ENCODE assay signal across 22 mouse cellular contexts in the genomic region with DNA sequence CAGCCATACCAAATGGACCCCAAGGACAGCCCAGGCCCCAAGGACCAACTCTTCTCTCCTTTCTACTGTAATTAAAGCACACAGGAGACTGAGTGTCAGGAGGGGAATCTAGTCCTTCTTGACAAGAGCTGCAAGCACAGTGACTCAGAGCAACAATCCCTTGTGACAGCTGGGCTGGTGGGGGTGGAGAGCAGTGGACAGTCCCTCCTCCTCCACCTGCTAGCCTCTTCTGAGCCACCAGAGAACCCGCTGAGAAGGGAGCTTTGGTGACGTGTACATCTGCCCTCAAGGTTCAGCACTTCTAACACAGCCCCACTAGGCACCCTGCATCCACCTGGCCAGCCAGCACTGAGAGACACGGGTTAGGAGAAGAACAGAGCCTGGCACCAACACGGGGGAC.
DNase-seq lines count a peak whose midpoint lies in the region; ATAC-seq and TF ChIP-seq lines count a peak whose summit lies in the region.
"Had no signal": no experiment of that assay in that cellular context is flagged by ENCODE, and none has a peak within 500 bp of the region (broad histone marks: within the 10 kb centered on the region; RNA-seq: fewer than 3 reads in every experiment).

No protein-coding gene starts in this region.

- TF ChIP-seq CTCF in hindbrain, postnatal 0 days (IDR thresholded peaks at IDR 0.05; ENCODE audit: low read depth) = no peak

- H3K4me3 ChIP-seq in hindbrain, postnatal 0 days (ENCODE audit: low read length) = no peak overlapping the region
- H3K4me3 ChIP-seq in hindbrain, embryonic 13.5 days = no peak overlapping the region
- no peak overlapping the region for H3K4me3 ChIP-seq in embryonic facial prominence, embryonic 15.5 days (replicated peaks)
- H3K4me3 ChIP-seq: hindbrain, embryonic 12.5 days; intestine, embryonic 15.5 days; limb, embryonic 13.5 days; liver, embryonic 15.5 days had no signal

- peak; percentile 32 for ATAC-seq in hindbrain, postnatal 0 days
- ATAC-seq in hindbrain, embryonic 13.5 days (ENCODE audit: low FRiP score) = no peak
- ATAC-seq in embryonic facial prominence, embryonic 15.5 days (ENCODE audit: insufficient number of reproducible peaks, low FRiP score, low TSS enrichment, low read depth) = peak; percentile 51
- no peak for ATAC-seq in megakaryocyte progenitor cell, adult 5-6 weeks (replicated peaks; ENCODE audit: poor library complexity)
- ATAC-seq: CD4-positive, CD25-positive, alpha-beta regulatory T cell, adult 4 months; forebrain, postnatal 0 days; intestine, embryonic 15.5 days had no signal

- H3K36me3 ChIP-seq in hindbrain, postnatal 0 days (ENCODE audit: insufficient read depth, low read length) = no peaks in the 10 kb centered on the region
- no peaks in the 10 kb centered on the region for H3K36me3 ChIP-seq in hindbrain, embryonic 13.5 days
- no peaks in the 10 kb centered on the region for H3K36me3 ChIP-seq in embryonic facial prominence, embryonic 15.5 days
- H3K36me3 ChIP-seq: G1E; hindbrain, embryonic 12.5 days; intestine, embryonic 15.5 days; limb, embryonic 13.5 days; liver, embryonic 15.5 days had no signal

- no peak overlapping the region for H3K9ac ChIP-seq in hindbrain, postnatal 0 days (replicated peaks; ENCODE audit: low read length)
- no peak overlapping the region for H3K9ac ChIP-seq in hindbrain, embryonic 13.5 days
- H3K9ac ChIP-seq in embryonic facial prominence, embryonic 15.5 days = no peak overlapping the region
- H3K9ac ChIP-seq: forebrain, postnatal 0 days; hindbrain, embryonic 12.5 days; intestine, embryonic 15.5 days; limb, embryonic 13.5 days; liver, embryonic 15.5 days had no signal

- H3K27ac ChIP-seq in hindbrain, postnatal 0 days = no peak overlapping the region
- H3K27ac ChIP-seq in hindbrain, embryonic 13.5 days = no peak overlapping the region
- no peak overlapping the region for H3K27ac ChIP-seq in embryonic facial prominence, embryonic 15.5 days (replicated peaks)
- H3K27ac ChIP-seq: hindbrain, embryonic 12.5 days; intestine, embryonic 15.5 days; kidney, postnatal 0 days; limb, embryonic 13.5 days; liver, embryonic 15.5 days had no signal

- H3K27me3 ChIP-seq in hindbrain, postnatal 0 days (ENCODE audit: insufficient read depth, low read length) = no peaks in the 10 kb centered on the region
- H3K27me3 ChIP-seq in hindbrain, embryonic 13.5 days = no peaks in the 10 kb centered on the region
- H3K27me3 ChIP-seq in embryonic facial prominence, embryonic 15.5 days = no peaks in the 10 kb centered on the region
- H3K27me3 ChIP-seq: hindbrain, embryonic 12.5 days; intestine, embryonic 15.5 days; limb, embryonic 13.5 days; liver, embryonic 15.5 days had no signal

- H3K4me1 ChIP-seq in hindbrain, postnatal 0 days (ENCODE audit: insufficient read depth, low read length) = no peaks in the 10 kb centered on the region
- peaks cover 11% of the 10 kb centered on the region; the same call in 1 of the 2 replicates for H3K4me1 ChIP-seq in hindbrain, embryonic 13.5 days (replicated peaks)
- H3K4me1 ChIP-seq in embryonic facial prominence, embryonic 15.5 days = no peaks in the 10 kb centered on the region

- WGBS in hindbrain, postnatal 0 days = 45% methylated on average over 4 of the region's 4 CpGs
- 65% methylated on average over 4 of the region's 4 CpGs for WGBS in hindbrain, embryonic 13.5 days
- WGBS in embryonic facial prominence, embryonic 15.5 days = 64% methylated on average over 4 of the region's 4 CpGs

- H3K9me3 ChIP-seq in hindbrain, postnatal 0 days (ENCODE audit: low read length) = no peaks in the 10 kb centered on the region
- no peaks in the 10 kb centered on the region for H3K9me3 ChIP-seq in hindbrain, embryonic 13.5 days
- no peaks in the 10 kb centered on the region for H3K9me3 ChIP-seq in embryonic facial prominence, embryonic 15.5 days (replicated peaks)
- H3K9me3 ChIP-seq: G1E; hindbrain, embryonic 12.5 days; intestine, embryonic 15.5 days; limb, embryonic 13.5 days; liver, embryonic 15.5 days had no signal

- no peak overlapping the region for H3K4me2 ChIP-seq in hindbrain, postnatal 0 days (ENCODE audit: low read depth, low read length)
- no peak overlapping the region for H3K4me2 ChIP-seq in hindbrain, embryonic 13.5 days
- no peak overlapping the region for H3K4me2 ChIP-seq in embryonic facial prominence, embryonic 15.5 days (replicated peaks)
- H3K4me2 ChIP-seq: hindbrain, embryonic 12.5 days; intestine, embryonic 15.5 days; limb, embryonic 13.5 days; liver, embryonic 15.5 days had no signal

- no peak for DNase-seq in hindbrain, postnatal 0 days (ENCODE audit: low spot score)
- DNase-seq in right cerebral cortex, adult 18-20 months = peak; percentile 42
- DNase-seq in right cerebral cortex, postnatal 4 days = no peak
- no peak for DNase-seq in layer of hippocampus, adult 18-20 months (ENCODE audit: low spot score in 2 of 2)
- DNase-seq: adrenal gland, adult 8-10 months; cerebellum, adult 8-10 months; forebrain, postnatal 0 days; gastrocnemius, postnatal 36 days; heart, postnatal 10 days; lung, postnatal 10 days; spleen, adult 18-20 months; thymus, adult 2 months had no signal

Comparison
In these comparisons a context has a peak if more than half of its experiments do, and no peak if none do; other contexts are left out.
1. ATAC-seq: peak in hindbrain, postnatal 0 days (single experiment) and embryonic facial prominence, embryonic 15.5 days (single experiment); none in hindbrain, embryonic 13.5 days (single experiment) and megakaryocyte progenitor cell, adult 5-6 weeks (single experiment).